Mouse (Mus musculus) splenic B cell, adult 2 months (primary cell): Measurements from ENCODE around the gene Exosc10.

Experiments used
- DNase-seq: peaks from one replicate; pipeline ENCODE4 v3.0.0-alpha.2; 2011; ENCODE audit warnings: low read depth, low spot score
- H3K27me3 ChIP-seq: 2 replicates; pipeline ENCODE4 v1.6.1; 2012; ENCODE audit warnings: mild to moderate bottlenecking, low read length, moderate library complexity, mixed read lengths; ENCODE audit not compliant: control insufficient read depth, poor library complexity, insufficient read depth, severe bottlenecking
- H3K36me3 ChIP-seq: 2 replicates; pipeline ENCODE4 v1.6.1; 2012; ENCODE audit warnings: mild to moderate bottlenecking, low read length, moderate library complexity, mixed read lengths; ENCODE audit not compliant: control insufficient read depth, poor library complexity, insufficient read depth, severe bottlenecking

The Exosc10 gene

GRCm38 (mm10) chr4:148607758-148608157, 49.5 kb downstream of the Exosc10 start:
- Histone ChIP-seq H3K36me3 (no peaks in the 10 kb centered on the region), H3K27me3 (no peaks in the 10 kb centered on the region)
- DNase-seq: peak; percentile 84

- DNase-seq: no peak
- no peaks in the 10 kb centered on the region for H3K27me3 ChIP-seq
- peaks cover 5% of the 10 kb centered on the region; the same call in 1 of the 2 replicates for H3K36me3 ChIP-seq
Measured at GRCm38 (mm10) chr4:148609805-148610204, 51.6 kb downstream of the Exosc10 start.

GRCm38 (mm10) chr4:148610631-148611364, 52.6 kb downstream of the Exosc10 start:
- Histone ChIP-seq H3K27me3 (no peaks in the 10 kb centered on the region), H3K36me3 (peaks cover 7% of the 10 kb centered on the region; the same call in 1 of the 2 replicates)
- DNase-seq: no peak

GRCm38 (mm10) chr4:148612557-148612956, 54.3 kb downstream of the Exosc10 start:
- peaks cover 11% of the 10 kb centered on the region; the same call in 1 of the 2 replicates for H3K36me3 ChIP-seq
- DNase-seq: no peak
- no peaks in the 10 kb centered on the region for H3K27me3 ChIP-seq

GRCm38 (mm10) chr4:148613738-148614137, 55.5 kb downstream of the Exosc10 start:
- no peak for DNase-seq
- peaks cover 17% of the 10 kb centered on the region; the same call in 1 of the 2 replicates for H3K36me3 ChIP-seq

GRCm38 (mm10) chr4:148619805-148620204, 61.6 kb downstream of the Exosc10 start:
- Histone ChIP-seq H3K36me3 (peaks cover 36% of the 10 kb centered on the region; the same call in 1 of the 2 replicates), H3K27me3 (no peaks in the 10 kb centered on the region)
- no peak for DNase-seq

More at GRCm38 (mm10) chr4:148613738-148614137, 55.5 kb downstream of the Exosc10 start:
- no peaks in the 10 kb centered on the region for H3K27me3 ChIP-seq

GRCm38 (mm10) chr4:148620718-148621117, 62.5 kb downstream of the Exosc10 start:
- no peaks in the 10 kb centered on the region for H3K27me3 ChIP-seq
- peaks cover 37% of the 10 kb centered on the region; the same call in 1 of the 2 replicates for H3K36me3 ChIP-seq
- no peak for DNase-seq

GRCm38 (mm10) chr4:148622485-148622884, 64.3 kb downstream of the Exosc10 start:
- DNase-seq: no peak
- peaks cover 32% of the 10 kb centered on the region; the same call in 1 of the 2 replicates for H3K36me3 ChIP-seq
- H3K27me3 ChIP-seq: no peaks in the 10 kb centered on the region

- peaks cover 27% of the 10 kb centered on the region; the same call in 1 of the 2 replicates for H3K36me3 ChIP-seq
- H3K27me3 ChIP-seq: no peaks in the 10 kb centered on the region
- DNase-seq: no peak
Measured at GRCm38 (mm10) chr4:148623609-148624008, 65.4 kb downstream of the Exosc10 start.

GRCm38 (mm10) chr4:148625010-148625409, 66.8 kb downstream of the Exosc10 start:
- H3K27me3 ChIP-seq: no peaks in the 10 kb centered on the region
- H3K36me3 ChIP-seq: peaks cover 20% of the 10 kb centered on the region; the same call in 1 of the 2 replicates
- DNase-seq: no peak

GRCm38 (mm10) chr4:148625756-148626622, 67.8 kb downstream of the Exosc10 start:
- H3K27me3 ChIP-seq: no peaks in the 10 kb centered on the region
- DNase-seq: peak; percentile 61

GRCm38 (mm10) chr4:148626623-148627185, 68.5 kb downstream of the Exosc10 start, which contains the start of gene Tardbp:
Gene Tardbp (minus strand): TSS chr4:148627019.
- Histone ChIP-seq H3K27me3 (no peaks in the 10 kb centered on the region), H3K36me3 (peaks cover 12% of the 10 kb centered on the region; the same call in 1 of the 2 replicates)
- DNase-seq: peak; percentile 98

More at GRCm38 (mm10) chr4:148625756-148626622, 67.8 kb downstream of the Exosc10 start:
- H3K36me3 ChIP-seq: peaks cover 18% of the 10 kb centered on the region; the same call in 1 of the 2 replicates

GRCm38 (mm10) chr4:148627246-148627645, 69.0 kb downstream of the Exosc10 start:
- DNase-seq: no peak
- Histone ChIP-seq H3K27me3 (no peaks in the 10 kb centered on the region), H3K36me3 (peaks cover 10% of the 10 kb centered on the region; the same call in 1 of the 2 replicates)
